Mouse (Mus musculus) adrenal gland, adult 2 months (tissue): Measurements from ENCODE around the gene Pklr. TPM values are rescaled to one million over a fixed set of nuclear protein-coding genes. Genes with fewer than 3 reads are reported as not detected.

Source experiments
- DNase-seq: peaks from one replicate; pipeline ENCODE4 v3.0.0; 2021
- long read RNA-seq: library from polyadenylated mRNA; stranded (forward); transcript quantifications from one replicate; pipeline ENCODE4 v2.0.0, GENCODE M21; 2021
- polyA plus RNA-seq: library from polyadenylated mRNA; depleted of rRNA; stranded (reverse); fragments of >200 nt; gene quantifications from 2 replicates; pipeline ENCODE4 v1.2.3, GENCODE M21; 2012; rRNA removed
- total RNA-seq, 2 experiments: library from RNA; stranded (reverse); gene quantifications; 2 replicates each; pipeline ENCODE4 v1.2.3; 2021

Pklr gene
- total RNA-seq (under 1 TPM in 1 of 2 experiments, not detected in 1; 0.81 TPM), polyA plus RNA-seq (0.55 TPM in 1 of 2 replicates, not detected in the other)
- long read RNA-seq, result 0 reads

- DNase-seq, result no peak
These were observed at the start of gene Pklr for GRCm38 (mm10) chr3:89135958-89136357. Gene Pklr, plus strand, starts transcription at chr3:89136142.

- DNase-seq, result peak; percentile 72
These were observed 48.4 kb upstream of the Pklr start for GRCm38 (mm10) chr3:89087338-89088110.

GRCm38 (mm10) chr3:89088974-89089373 lies 47.0 kb upstream of the Pklr start:
- peak; percentile 17 for DNase-seq

- DNase-seq, result peak; percentile 94
These were observed 45.9 kb upstream of the Pklr start for GRCm38 (mm10) chr3:89089882-89090591.

- peak; percentile 91 for DNase-seq
These were observed 45.0 kb upstream of the Pklr start for GRCm38 (mm10) chr3:89090694-89091655.

GRCm38 (mm10) chr3:89091811-89092508 lies 44.0 kb upstream of the Pklr start:
- peak; percentile 14 for DNase-seq

- no peak for DNase-seq
These were observed 43.3 kb upstream of the Pklr start for GRCm38 (mm10) chr3:89092509-89093090.

GRCm38 (mm10) chr3:89093175-89093574 lies 42.8 kb upstream of the Pklr start, which contains the start of gene Rusc1:
Gene Rusc1, minus strand, starts transcription at chr3:89093311.
- peak; percentile 93 for DNase-seq

GRCm38 (mm10) chr3:89094021-89094420 lies 41.9 kb upstream of the Pklr start:
- peak; percentile 16 for DNase-seq

- no peak for DNase-seq
These were observed 35.1 kb upstream of the Pklr start, which contains the start of gene Gm43738 for GRCm38 (mm10) chr3:89100811-89101210. Gene Gm43738, minus strand, starts transcription at chr3:89101099.

- no peak for DNase-seq
These were observed 34.5 kb upstream of the Pklr start for GRCm38 (mm10) chr3:89101459-89101811.

- peak; percentile 97 for DNase-seq
These were observed 34.0 kb upstream of the Pklr start, which contains the start of gene Fdps for GRCm38 (mm10) chr3:89101812-89102494. Gene Fdps, minus strand, starts transcription at chr3:89101959.

GRCm38 (mm10) chr3:89102495-89103290 lies 33.2 kb upstream of the Pklr start:
- DNase-seq, result no peak

- DNase-seq, result no peak
These were observed 32.7 kb upstream of the Pklr start for GRCm38 (mm10) chr3:89103291-89103595.

- DNase-seq, result no peak
These were observed 29.1 kb upstream of the Pklr start for GRCm38 (mm10) chr3:89106881-89107280.

GRCm38 (mm10) chr3:89107545-89107944 lies 28.4 kb upstream of the Pklr start:
- peak; percentile 30 for DNase-seq

- DNase-seq, result peak; percentile 60
These were observed 27.8 kb upstream of the Pklr start for GRCm38 (mm10) chr3:89108146-89108545.

- peak; percentile 16 for DNase-seq
These were observed 22.9 kb upstream of the Pklr start for GRCm38 (mm10) chr3:89113058-89113457.

- DNase-seq, result peak; percentile 21
These were observed 20.4 kb upstream of the Pklr start for GRCm38 (mm10) chr3:89115522-89115921.
